15 mouse cellular contexts compared by ENCODE assay signal in the genomic region with DNA sequence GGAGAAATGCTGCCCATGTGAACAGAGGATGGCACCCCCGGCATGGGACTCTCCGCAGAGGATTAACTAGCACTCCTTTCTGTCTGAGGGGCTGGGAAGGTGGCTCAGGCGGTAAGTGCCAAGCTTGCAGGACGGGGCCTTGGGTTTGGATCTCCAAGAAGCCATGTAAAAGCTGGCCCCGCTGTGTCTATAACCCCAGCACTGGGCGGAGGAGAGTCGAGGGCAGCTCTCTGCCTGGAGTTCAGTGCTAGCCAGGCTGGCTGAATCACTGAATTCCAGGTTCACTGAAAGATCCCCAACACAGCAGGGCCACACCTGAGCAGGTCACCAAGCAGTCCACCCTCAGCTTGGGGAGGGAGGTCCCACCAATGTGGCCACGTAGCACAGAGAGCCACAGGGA. TPM values are rescaled to one million over a fixed set of nuclear protein-coding genes. Genes with fewer than 3 reads are reported as not detected.
DNase-seq lines count a peak whose midpoint lies in the region; ATAC-seq lines count a peak whose summit lies in the region.
"Had no signal": no experiment of that assay in that cellular context is flagged by ENCODE, and none has a peak within 500 bp of the region (broad histone marks: within the 10 kb centered on the region; RNA-seq: fewer than 3 reads in every experiment).

No protein-coding gene starts in this region.

- DNase-seq in heart, adult 11 months: peak; percentile 89
- DNase-seq in heart, adult 9 months (ENCODE audit: low spot score in 2 of 2): no peak
- DNase-seq in limb, embryonic 10.5 days (ENCODE audit: low spot score): no peak
- DNase-seq in adrenal gland, postnatal 14 days: peak; percentile 16
- DNase-seq in cerebellum, adult 9-10 months: peak; percentile 19
- no peak for DNase-seq in B cell, adult 2 months
- no peak for DNase-seq in urinary bladder, adult 2 months (ENCODE audit: low spot score)
- DNase-seq: lung, adult 2 months had no signal

- H3K4me3 ChIP-seq in limb, embryonic 13.5 days: no peak overlapping the region
- H3K4me3 ChIP-seq in limb, embryonic 10.5 days: no peak overlapping the region
- H3K4me3 ChIP-seq: heart, embryonic 15.5 days; hindbrain, embryonic 15.5 days; limb, embryonic 12.5 days had no signal

- peaks cover 20% of the 10 kb centered on the region for H3K4me1 ChIP-seq in limb, embryonic 13.5 days
- H3K4me1 ChIP-seq in limb, embryonic 10.5 days: peaks cover 41% of the 10 kb centered on the region

- peak overlapping the region; percentile 28; the same call in 1 of the 2 replicates for H3K27ac ChIP-seq in limb, embryonic 13.5 days
- H3K27ac ChIP-seq in limb, embryonic 10.5 days: no peak overlapping the region
- H3K27ac ChIP-seq: heart, embryonic 15.5 days; hindbrain, embryonic 15.5 days; kidney, postnatal 0 days had no signal

- no peak for ATAC-seq in limb, embryonic 13.5 days (ENCODE audit: low FRiP score, low read depth)
- ATAC-seq: Patski had no signal

- no peaks in the 10 kb centered on the region for H3K9me3 ChIP-seq in limb, embryonic 13.5 days
- no peaks in the 10 kb centered on the region for H3K9me3 ChIP-seq in limb, embryonic 10.5 days (replicated peaks)
- H3K9me3 ChIP-seq: heart, embryonic 15.5 days; hindbrain, embryonic 15.5 days; limb, embryonic 12.5 days had no signal

- no peak overlapping the region for H3K4me2 ChIP-seq in limb, embryonic 13.5 days (replicated peaks)
- H3K4me2 ChIP-seq: heart, embryonic 15.5 days; hindbrain, embryonic 15.5 days; limb, embryonic 12.5 days had no signal

- H3K36me3 ChIP-seq in limb, embryonic 13.5 days: peaks cover 72% of the 10 kb centered on the region
- H3K36me3 ChIP-seq in limb, embryonic 10.5 days: peaks cover 61% of the 10 kb centered on the region

- WGBS in limb, embryonic 13.5 days: 88% methylated on average over 8 of the region's 8 CpGs
- WGBS in limb, embryonic 10.5 days: 95% methylated on average over 8 of the region's 8 CpGs

- no peaks in the 10 kb centered on the region for H3K27me3 ChIP-seq in limb, embryonic 13.5 days
- H3K27me3 ChIP-seq in limb, embryonic 10.5 days (ENCODE audit: low read depth, poor library complexity, severe bottlenecking): no peaks in the 10 kb centered on the region
- H3K27me3 ChIP-seq: CH12.LX; heart, embryonic 15.5 days; hindbrain, embryonic 15.5 days; limb, embryonic 12.5 days; Patski had no signal

- H3K9ac ChIP-seq in limb, embryonic 13.5 days: no peak overlapping the region
- H3K9ac ChIP-seq: heart, embryonic 15.5 days; hindbrain, embryonic 15.5 days; limb, embryonic 12.5 days had no signal

RNA-seq across cellular contexts. Expression of gene B4galt5, which starts 45.8 kb away (rescaled TPM):
- polyA plus RNA-seq in limb, embryonic 13.5 days (2015; fragmentation: Nextera tagmentation; extraction: Ambion mirVana): 10.1 and 13.9 TPM in 2 replicates
- 10.3 and 11.3 TPM in 2 replicates for polyA plus RNA-seq in limb, embryonic 10.5 days (2016; fragmentation: Nextera tagmentation; extraction: Ambion mirVana)
- total RNA-seq in adrenal gland, postnatal 14 days (2021): 75.6 and 77.7 TPM in 2 replicates
- polyA plus RNA-seq in urinary bladder, adult 2 months (2012; rRNA removed): 12.6 and 28.4 TPM in 2 replicates

Comparison
In these comparisons a context has a peak if more than half of its experiments do, and no peak if none do; other contexts are left out.
1. DNase-seq: peak in heart, adult 11 months (single experiment), adrenal gland, postnatal 14 days (single experiment) and cerebellum, adult 9-10 months (single experiment); none in heart, adult 9 months (0 of 2), limb, embryonic 10.5 days (single experiment), B cell, adult 2 months (0 of 2) and urinary bladder, adult 2 months (single experiment).